Mouse (Mus musculus) heart, embryonic 16.5 days (tissue): ENCODE data around the gene Cnn1. TPM values are rescaled to one million over a fixed set of nuclear protein-coding genes. Genes with fewer than 3 reads are reported as not detected.
A peak's percentile ranks its signal among the peaks of the same experiment; 100 is the strongest.
"Not testable (repeated sequence)": the region's sequence is repeated elsewhere in the genome, so short reads cannot be mapped to it uniquely, and the experiment has no call there.

ENCODE experiments used
- ATAC-seq: fragments of 200-750 bp; cut with Nextera tagmentation; replicated peaks from 2 replicates; pipeline ENCODE4 v1.8.0; 2017; ENCODE audit warnings: moderate number of reproducible peaks; ENCODE audit not compliant: insufficient read depth, low FRiP score; ENCODE audit errors: extremely low read depth
- H3K27ac ChIP-seq: fragments of 300-500 bp; sonication (generic); 2 replicates; pipeline ENCODE4 v1.5.1; 2014; ENCODE audit warnings: mild to moderate bottlenecking, low read length, control low read depth, moderate library complexity
- H3K27me3 ChIP-seq: fragments of 300-500 bp; sonication (generic); 2 replicates; pipeline ENCODE4 v1.6.1; 2014; ENCODE audit warnings: low read length, mixed read lengths; ENCODE audit not compliant: control insufficient read depth, insufficient read depth
- H3K36me3 ChIP-seq: fragments of 300-500 bp; sonication (generic); 2 replicates; pipeline ENCODE4 v1.6.1; 2014; ENCODE audit not compliant: control insufficient read depth, insufficient read depth
- H3K4me1 ChIP-seq: fragments of 300-500 bp; sonication (generic); 2 replicates; pipeline ENCODE4 v1.6.1; 2014; ENCODE audit warnings: low read length, mixed read lengths; ENCODE audit not compliant: control insufficient read depth, insufficient read depth
- H3K4me2 ChIP-seq: fragments of 300-500 bp; sonication (generic); 2 replicates; pipeline ENCODE4 v1.6.1; 2014; ENCODE audit warnings: low read depth, mild to moderate bottlenecking, control low read depth, low read length
- H3K4me3 ChIP-seq: fragments of 300-500 bp; sonication (generic); 2 replicates; pipeline ENCODE4 v1.5.1; 2014; ENCODE audit warnings: mild to moderate bottlenecking, control low read depth, low read length
- H3K9ac ChIP-seq: fragments of 300-500 bp; sonication (generic); 2 replicates; pipeline ENCODE4 v1.6.1; 2014; ENCODE audit warnings: low read length, control low read depth
- H3K9me3 ChIP-seq: fragments of 300-500 bp; sonication (generic); replicated peaks from 2 replicates; pipeline ENCODE4 v1.6.1; 2016; ENCODE audit warnings: low read length; ENCODE audit not compliant: control insufficient read depth
- WGBS: fragments of 180-500 bp; shearing (Covaris S2); extraction: QIAGEN DNeasy Blood & Tissue Kit; methylation state at CpG from one replicate; pipeline ENCODE4 v1.1.7; 2014; 5-methylcytosine and 5-hydroxymethylcytosine counted together
- polyA plus RNA-seq: library from polyadenylated mRNA; unstranded; fragments of >200 nt; fragmentation: Nextera tagmentation; extraction: Ambion mirVana; gene quantifications from 2 replicates; pipeline ENCODE4 v1.2.1, GENCODE M21; 2015

The Cnn1 gene
- polyA plus RNA-seq, 1 experiment from 2014 or later: 164 TPM

GRCm38 (mm10) chr9:22069881-22070553, 29.0 kb upstream of the Cnn1 start:
- Histone ChIP-seq H3K4me1 (peaks cover 8% of the 10 kb centered on the region), H3K4me2 (peak overlapping the region; percentile 64), H3K27me3 (no peaks in the 10 kb centered on the region), H3K36me3 (peaks cover 25% of the 10 kb centered on the region), H3K9me3 (no peaks in the 10 kb centered on the region), H3K9ac (peak overlapping the region; percentile 91), H3K4me3 (peak overlapping the region; percentile 80), H3K27ac (peak overlapping the region; percentile 98)
- ATAC-seq: no peak
- WGBS: 67% methylated on average over 4 of the region's 4 CpGs

GRCm38 (mm10) chr9:22070791-22071573, 28.0 kb upstream of the Cnn1 start, which contains the start of the genes Gm49318 and Zfp653:
Gene Gm49318 (minus strand): TSS chr9:22071259.
Gene Zfp653 (minus strand): TSS chr9:22071376.
- under 1% methylated on average over 83 of the region's 87 CpGs for WGBS
- Histone ChIP-seq H3K4me1 (peaks cover 8% of the 10 kb centered on the region), H3K36me3 (peaks cover 18% of the 10 kb centered on the region), H3K9me3 (no peaks in the 10 kb centered on the region), H3K27ac (peak within 1 kb of the TSS; percentile 98), H3K27me3 (no peaks in the 10 kb centered on the region), H3K4me3 (peak within 1 kb of the TSS; percentile 80), H3K9ac (peak within 1 kb of the TSS; percentile 91), H3K4me2 (peak within 1 kb of the TSS; percentile 64)
- ATAC-seq: peak; percentile 97

GRCm38 (mm10) chr9:22072276-22072675, 26.7 kb upstream of the Cnn1 start:
- Histone ChIP-seq H3K4me1 (peaks cover 8% of the 10 kb centered on the region), H3K36me3 (peaks cover 18% of the 10 kb centered on the region), H3K27ac (no peak overlapping the region), H3K4me2 (no peak overlapping the region), H3K4me3 (no peak overlapping the region), H3K27me3 (no peaks in the 10 kb centered on the region), H3K9ac (no peak overlapping the region), H3K9me3 (no peaks in the 10 kb centered on the region)
- ATAC-seq: no peak
- 91% methylated on average over 4 of the region's 4 CpGs for WGBS

GRCm38 (mm10) chr9:22075778-22076177, 23.2 kb upstream of the Cnn1 start:
- H3K4me3 ChIP-seq, H3K4me1 ChIP-seq, H3K27ac ChIP-seq, H3K27me3 ChIP-seq, ATAC-seq, H3K9me3 ChIP-seq, H3K9ac ChIP-seq, H3K4me2 ChIP-seq: not testable (repeated sequence)
- 78% methylated on average over 5 of the region's 5 CpGs for WGBS
- H3K36me3 ChIP-seq: peaks cover 22% of the 10 kb centered on the region

GRCm38 (mm10) chr9:22076223-22076622, 22.8 kb upstream of the Cnn1 start:
- Histone ChIP-seq H3K9me3 (no peaks in the 10 kb centered on the region), H3K4me1 (no peaks in the 10 kb centered on the region), H3K4me2 (no peak overlapping the region), H3K36me3 (peaks cover 22% of the 10 kb centered on the region), H3K27me3 (no peaks in the 10 kb centered on the region), H3K27ac (no peak overlapping the region), H3K4me3 (no peak overlapping the region), H3K9ac (no peak overlapping the region)
- ATAC-seq: no peak
- WGBS: 91% methylated on average over 23 of the region's 23 CpGs

GRCm38 (mm10) chr9:22084667-22085021, 14.4 kb upstream of the Cnn1 start:
- Histone ChIP-seq H3K36me3 (peaks cover 5% of the 10 kb centered on the region; the same call in 1 of the 2 replicates), H3K4me3 (peak overlapping the region; percentile 85), H3K4me1 (peaks cover 7% of the 10 kb centered on the region), H3K9me3 (no peaks in the 10 kb centered on the region), H3K27me3 (no peaks in the 10 kb centered on the region), H3K4me2 (peak overlapping the region; percentile 83), H3K9ac (peak overlapping the region; percentile 86), H3K27ac (peak overlapping the region; percentile 66)
- ATAC-seq: no peak
- WGBS: 27% methylated on average over 4 of the region's 4 CpGs

- ATAC-seq: peak; percentile 99
- Histone ChIP-seq H3K9ac (peak within 1 kb of the TSS; percentile 86), H3K4me2 (peak within 1 kb of the TSS; percentile 83), H3K4me3 (peak within 1 kb of the TSS; percentile 85), H3K27ac (peak within 1 kb of the TSS; percentile 83), H3K27me3 (no peaks in the 10 kb centered on the region), H3K36me3 (no peaks in the 10 kb centered on the region), H3K4me1 (peaks cover 7% of the 10 kb centered on the region), H3K9me3 (no peaks in the 10 kb centered on the region)
- under 1% methylated on average over 48 of the region's 48 CpGs for WGBS
These were observed 13.8 kb upstream of the Cnn1 start, which contains the start of gene Ecsit for GRCm38 (mm10) chr9:22085022-22085834. Gene Ecsit (minus strand): TSS chr9:22085438.

- 73% methylated on average over 6 of the region's 6 CpGs for WGBS
- Histone ChIP-seq H3K9me3 (no peaks in the 10 kb centered on the region), H3K27me3 (no peaks in the 10 kb centered on the region), H3K4me3 (peak overlapping the region; percentile 85), H3K4me2 (peak overlapping the region; percentile 78), H3K4me1 (peaks cover 7% of the 10 kb centered on the region), H3K27ac (peak overlapping the region; percentile 83), H3K9ac (peak overlapping the region; percentile 86), H3K36me3 (no peaks in the 10 kb centered on the region)
- ATAC-seq: no peak
These were observed 13.0 kb upstream of the Cnn1 start for GRCm38 (mm10) chr9:22086012-22086411.
